Mouse (Mus musculus): ENCODE measurements around the gene Gm4969.
"Not testable (repeated sequence)": the region's sequence is repeated elsewhere in the genome, so short reads cannot be mapped to it uniquely, and the experiment has no call there.

Gm4969 gene

GRCm38 (mm10) chr7:19093174-19093521 lies 25.0 kb downstream of the Gm4969 start:
- DNase-seq, result peak; percentile 50 to 64

- no peak for DNase-seq
Observed at GRCm38 (mm10) chr7:19092381-19093173, 25.6 kb downstream of the Gm4969 start.

- no peak for DNase-seq
Observed at GRCm38 (mm10) chr7:19091913-19092312, 26.3 kb downstream of the Gm4969 start.

GRCm38 (mm10) chr7:19088813-19089212 lies 29.4 kb downstream of the Gm4969 start:
- peak; percentile 42 to 68 for DNase-seq

- no peak for DNase-seq
Observed at GRCm38 (mm10) chr7:19086760-19087159, 31.4 kb downstream of the Gm4969 start.

- no peak for DNase-seq
Observed at GRCm38 (mm10) chr7:19086042-19086441, 32.1 kb downstream of the Gm4969 start.

- no peak for DNase-seq
Observed at GRCm38 (mm10) chr7:19085495-19085894, 32.7 kb downstream of the Gm4969 start.

- DNase-seq, result no peak
Observed at GRCm38 (mm10) chr7:19084921-19085473, 33.2 kb downstream of the Gm4969 start.

GRCm38 (mm10) chr7:19084277-19084771 lies 33.8 kb downstream of the Gm4969 start:
- no peak for DNase-seq

- no peak for DNase-seq
Observed at GRCm38 (mm10) chr7:19083701-19084100, 34.5 kb downstream of the Gm4969 start, which contains the start of gene Dmpk. Dmpk (plus strand) TSS chr7:19083849.

GRCm38 (mm10) chr7:19083096-19083495 lies 35.1 kb downstream of the Gm4969 start:
- DNase-seq, result no peak

- no peak for DNase-seq
Observed at GRCm38 (mm10) chr7:19082171-19082570, 36.0 kb downstream of the Gm4969 start.

- DNase-seq, result no peak
Observed at GRCm38 (mm10) chr7:19080451-19080950, 37.7 kb downstream of the Gm4969 start.

GRCm38 (mm10) chr7:19078732-19079131 lies 39.4 kb downstream of the Gm4969 start:
- DNase-seq, result no peak

GRCm38 (mm10) chr7:19077761-19078160 lies 40.4 kb downstream of the Gm4969 start:
- DNase-seq, result no peak

GRCm38 (mm10) chr7:19076586-19076991 lies 41.6 kb downstream of the Gm4969 start:
- DNase-seq, result peak; percentile 33 to 49

GRCm38 (mm10) chr7:19075723-19076585 lies 42.2 kb downstream of the Gm4969 start, which contains the start of gene Dmwd:
Dmwd (plus strand) TSS chr7:19076227.
- peak; percentile 87 to 93 for DNase-seq

- no peak for DNase-seq
Observed at GRCm38 (mm10) chr7:19075231-19075630, 42.9 kb downstream of the Gm4969 start.

- no peak for DNase-seq
Observed at GRCm38 (mm10) chr7:19074494-19074893, 43.7 kb downstream of the Gm4969 start.

- peak in 1 of 2 experiments; percentile 55 for DNase-seq
Observed at GRCm38 (mm10) chr7:19073504-19073903, 44.7 kb downstream of the Gm4969 start.

GRCm38 (mm10) chr7:19071024-19071423 lies 47.1 kb downstream of the Gm4969 start:
- not testable (repeated sequence) for DNase-seq

GRCm38 (mm10) chr7:19069500-19069899 lies 48.7 kb downstream of the Gm4969 start:
- no peak for DNase-seq

- peak; percentile 60 to 74 for DNase-seq
Observed at GRCm38 (mm10) chr7:19068707-19069106, 49.5 kb downstream of the Gm4969 start.

Data from cerebellum, adult 18-20 months (tissue).